Mouse (Mus musculus) CH12.LX (cell line): ENCODE measurements around the gene Ccdc122. TPM values are rescaled to one million over a fixed set of nuclear protein-coding genes. Genes with fewer than 3 reads are reported as not detected.

Source experiments
- DNase-seq: peaks from one replicate; pipeline ENCODE4 v3.0.0-alpha.2; 2013; ENCODE audit errors: extremely low read depth
- H3K27ac ChIP-seq: 2 replicates; pipeline ENCODE4 v1.5.1; 2012; ENCODE audit warnings: low read depth, mild to moderate bottlenecking, control low read depth, moderate library complexity; ENCODE audit not compliant: insufficient read depth
- H3K27me3 ChIP-seq: replicated peaks from 2 replicates; pipeline ENCODE3; 2012; ENCODE audit warnings: inconsistent platforms
- H3K36me3 ChIP-seq, 2 experiments: replicated peaks in 1 of 2; 2 replicates each; pipeline versions ENCODE3 to v1.6.1; 2012; ENCODE audit warnings: inconsistent platforms in 1 of 2, low read length in 1 of 2, mild to moderate bottlenecking in 1 of 2, mixed read lengths in 1 of 2, moderate library complexity in 1 of 2; ENCODE audit not compliant: control insufficient read depth in 1 of 2, insufficient read depth in 1 of 2
- H3K4me1 ChIP-seq, 2 experiments: 2 replicates each; pipeline ENCODE4 v1.6.1; 2012; ENCODE audit warnings: inconsistent platforms in 1 of 2, moderate library complexity in 1 of 2; ENCODE audit not compliant: insufficient read depth in 2 of 2, control insufficient read depth in 1 of 2
- H3K4me2 ChIP-seq: 2 replicates; pipeline ENCODE4 v1.6.1; 2012; ENCODE audit warnings: low read depth, mild to moderate bottlenecking, control low read depth; ENCODE audit not compliant: poor library complexity, insufficient read depth, severe bottlenecking
- H3K4me3 ChIP-seq, 3 experiments: fragments of 150-350 bp in 1 of 3; sonication (generic) in 1 of 3; replicated peaks in 1 of 3; 2 replicates each; pipeline versions ENCODE3 to v1.5.1; 2011 to 2012; ENCODE audit warnings: low read depth in 2 of 3, low read length in 2 of 3, mild to moderate bottlenecking in 2 of 3, moderate library complexity in 2 of 3, control low read depth in 1 of 3, improper control_type of control experiment in 1 of 3, inconsistent platforms in 1 of 3, mixed read lengths in 1 of 3; ENCODE audit not compliant: poor library complexity in 1 of 3
- H3K79me2 ChIP-seq: replicated peaks from 2 replicates; pipeline ENCODE4 v1.6.1; 2012; ENCODE audit warnings: mild to moderate bottlenecking, moderate library complexity; ENCODE audit not compliant: control insufficient read depth, poor library complexity, insufficient read depth, severe bottlenecking; ENCODE audit errors: extremely low read depth
- H3K9ac ChIP-seq: 2 replicates; pipeline ENCODE4 v1.6.1; 2012; ENCODE audit warnings: low read depth, mild to moderate bottlenecking, control low read depth, moderate library complexity; ENCODE audit not compliant: insufficient read depth
- H3K9me3 ChIP-seq: replicated peaks from 2 replicates; pipeline ENCODE3; 2012; ENCODE audit warnings: low read length, inconsistent platforms, mixed read lengths
- CHD2 ChIP-seq: IDR thresholded peaks from 2 replicates; pipeline ENCODE4 v1.6.1; 2011; ENCODE audit warnings: low read length, improper control_type of control experiment
- CTCF ChIP-seq, 2 experiments: IDR thresholded peaks in 1 of 2; conservative IDR thresholded peaks in 1 of 2; 2 replicates each; pipeline ENCODE4 v1.5.1; 2011 to 2012; ENCODE audit warnings: low read depth in 2 of 2, low read length in 2 of 2, improper control_type of control experiment in 1 of 2, inconsistent platforms in 1 of 2, mild to moderate bottlenecking in 1 of 2, moderate library complexity in 1 of 2
- ETS1 ChIP-seq: conservative IDR thresholded peaks from 2 replicates; pipeline ENCODE4 v1.6.1; 2012; ENCODE audit warnings: low read depth, mild to moderate bottlenecking, inconsistent platforms, low read length, improper control_type of control experiment, moderate library complexity
- GABPA ChIP-seq: IDR thresholded peaks from 2 replicates; pipeline ENCODE4 v1.6.1; 2012; ENCODE audit warnings: low read depth, low read length, improper control_type of control experiment, inconsistent platforms; ENCODE audit not compliant: insufficient replicate concordance
- MAFK ChIP-seq: IDR thresholded peaks from 2 replicates; pipeline ENCODE4 v1.6.1; 2011; ENCODE audit warnings: low read length, improper control_type of control experiment; ENCODE audit not compliant: insufficient replicate concordance
- MAX ChIP-seq: IDR thresholded peaks from 2 replicates; pipeline ENCODE4 v1.6.1; 2011; ENCODE audit warnings: low read length, improper control_type of control experiment
- MAZ ChIP-seq: IDR thresholded peaks from 2 replicates; pipeline ENCODE4 v1.6.1; 2012; ENCODE audit warnings: low read depth, mild to moderate bottlenecking, inconsistent platforms, low read length, improper control_type of control experiment, moderate library complexity
- MXI1 ChIP-seq: IDR thresholded peaks from 2 replicates; pipeline ENCODE4 v1.6.1; 2011; ENCODE audit warnings: mild to moderate bottlenecking, low read depth, low read length, improper control_type of control experiment
- POLR2A ChIP-seq: IDR thresholded peaks from 2 replicates; pipeline ENCODE4 v1.6.1; 2011; ENCODE audit warnings: low read depth, mild to moderate bottlenecking, improper control_type of control experiment, low read length
- SIN3A ChIP-seq: IDR thresholded peaks from 2 replicates; pipeline ENCODE4 v1.6.1; 2012; ENCODE audit warnings: low read length, improper control_type of control experiment, inconsistent platforms
- ZC3H11A ChIP-seq: IDR thresholded peaks from 2 replicates; pipeline ENCODE4 v1.6.1; 2012; ENCODE audit warnings: low read depth, mild to moderate bottlenecking, inconsistent platforms, low read length, improper control_type of control experiment
- ZKSCAN1 ChIP-seq: IDR thresholded peaks from 2 replicates; pipeline ENCODE4 v1.6.1; 2012; ENCODE audit warnings: low read depth, inconsistent platforms, low read length, improper control_type of control experiment, borderline replicate concordance
- ZNF384 ChIP-seq: IDR thresholded peaks from 2 replicates; pipeline ENCODE4 v1.6.1; 2012; ENCODE audit warnings: low read depth, low read length, improper control_type of control experiment, inconsistent platforms
- dilution Hi-C: fragments of 300-500 bp; cut with MboI; formaldehyde crosslinking; loops from 2 replicates; pipeline ENCODE4 v1.14.3; 2020; ENCODE audit warnings: low sequenced_read_pairs; ENCODE audit not compliant: extremely low pct_unique_long_range_greater_than_20kb, extremely low pct_ligation_motif_present
- in situ Hi-C: fragments of 300-500 bp; cut with MboI; formaldehyde crosslinking; loops from 3 replicates; pipeline ENCODE4 v1.14.3; 2019; ENCODE audit warnings: low sequenced_read_pairs, low pct_ligation_motif_present, low pct_unique_long_range_greater_than_20kb, mixed read lengths
- polyA plus RNA-seq: library from polyadenylated mRNA; unstranded; fragments of >175 nt; gene quantifications from 2 replicates; pipeline ENCODE4 v1.2.1, GENCODE M21; 2012; ENCODE audit warnings: low read depth; ENCODE audit not compliant: insufficient read length
- total RNA-seq, 2 experiments: library from RNA; depleted of rRNA; stranded (reverse); fragments of 300-350 nt in 1 of 2; fragments of >200 nt in 1 of 2; gene quantifications; 2 replicates each; pipeline ENCODE4 v1.2.3; 2012 to 2014

The Ccdc122 gene
- total and polyA plus RNA-seq, 3 experiments, result 4.7 to 21.8 (median 11.6) TPM

DNA sequence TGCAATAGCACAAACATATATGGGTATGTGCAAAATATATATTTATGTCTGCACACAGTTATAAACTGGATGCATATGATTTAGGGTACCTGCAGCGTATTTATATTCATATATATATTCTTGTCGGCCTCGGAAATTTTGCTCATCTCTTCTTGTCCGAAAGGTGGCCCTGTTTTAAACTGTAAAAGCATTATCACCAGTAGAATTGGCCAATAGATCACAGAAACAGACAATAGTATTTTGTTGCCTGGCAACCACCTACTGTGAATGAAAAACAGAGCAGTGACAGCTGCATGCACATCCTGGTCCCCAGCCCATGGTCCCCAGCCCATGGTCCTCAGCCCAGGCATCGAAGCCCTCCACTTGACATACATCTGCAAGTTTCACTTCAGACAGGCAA is 122.8 kb downstream of the Ccdc122 start:
- Histone ChIP-seq H3K9me3 (peaks cover 52% of the 10 kb centered on the region), H3K4me2 (no peak overlapping the region), H3K79me2 (no peaks in the 10 kb centered on the region), H3K27me3 (no peaks in the 10 kb centered on the region), H3K27ac (no peak overlapping the region), H3K4me1 (no peaks in the 10 kb centered on the region), H3K9ac (no peak overlapping the region), H3K4me3 (no peak overlapping the region), H3K36me3 (no peaks in the 10 kb centered on the region)
- in situ Hi-C loops, result no loop called here
- no peak for DNase-seq
- TF ChIP-seq MAZ (no peak), GABPA (no peak), ZKSCAN1 (no peak), ZNF384 (no peak), ETS1 (no peak), POLR2A (no peak), ZC3H11A (no peak), MXI1 (no peak), SIN3A (no peak), CTCF (conservative IDR thresholded peaks at IDR 0.05 in 1 of 2, IDR thresholded peaks at IDR 0.05 in 1 of 2; ENCODE audit: low read depth in 2 of 2, low read length in 2 of 2) (no peak), MAX (no peak), MAFK (no peak), CHD2 (no peak)
- dilution Hi-C loops, result no loop called here

Other genes starting within 250 kb of the Ccdc122 start
- gene Lacc1, start 132 bp downstream of the Ccdc122 start, total RNA-seq (2012; rRNA removed), result 19.2 and 27.1 TPM in 2 replicates
- gene Lacc1, start 132 bp downstream of the Ccdc122 start, total RNA-seq (2014; rRNA removed), result 39.5 and 45.2 TPM in 2 replicates
- 42.3 and 42.7 TPM in 2 replicates for gene Lacc1, start 132 bp downstream of the Ccdc122 start, polyA plus RNA-seq
- not detected in 2 replicates for gene Enox1, start 120.0 kb downstream of the Ccdc122 start, total RNA-seq (2012; rRNA removed)
- gene Enox1, start 120.0 kb downstream of the Ccdc122 start, total RNA-seq (2014; rRNA removed), result not detected in 2 replicates
- not detected in 2 replicates for gene Enox1, start 120.0 kb downstream of the Ccdc122 start, polyA plus RNA-seq